Mouse (Mus musculus) liver, postnatal 0 days (tissue): ENCODE results near the gene Cited4. TPM values are rescaled to one million over a fixed set of nuclear protein-coding genes. Genes with fewer than 3 reads are reported as not detected.

Experiments used
- ATAC-seq: fragments of 200-750 bp; cut with Nextera tagmentation; 2 replicates; pipeline ENCODE4 v1.8.0; 2017; ENCODE audit warnings: mild to moderate bottlenecking, moderate library complexity
- DNase-seq: peaks from one replicate; pipeline ENCODE4 v3.0.0-alpha.2; 2016
- H3K27ac ChIP-seq: fragments of 300-500 bp; sonication (generic); 2 replicates; pipeline ENCODE4 v1.5.1; 2014; ENCODE audit warnings: antibody characterized with exemption, moderate library complexity, mild to moderate bottlenecking, low read depth
- H3K27me3 ChIP-seq: fragments of 300-500 bp; sonication (generic); 2 replicates; pipeline ENCODE4 v1.6.1; 2014; ENCODE audit warnings: low read length, control low read depth, mixed read lengths; ENCODE audit not compliant: insufficient read depth
- H3K36me3 ChIP-seq: fragments of 300-500 bp; sonication (generic); replicated peaks from 2 replicates; pipeline ENCODE4 v1.6.1; 2014; ENCODE audit warnings: mild to moderate bottlenecking, control low read depth, low read length, moderate library complexity, mixed read lengths; ENCODE audit not compliant: insufficient read depth
- H3K4me1 ChIP-seq: fragments of 300-500 bp; sonication (generic); 2 replicates; pipeline ENCODE4 v1.6.1; 2014; ENCODE audit warnings: antibody characterized with exemption, mild to moderate bottlenecking, control low read depth; ENCODE audit not compliant: insufficient read depth
- H3K4me2 ChIP-seq: fragments of 300-500 bp; sonication (generic); 2 replicates; pipeline ENCODE4 v1.6.1; 2014; ENCODE audit warnings: low read depth, mild to moderate bottlenecking, low read length, moderate library complexity, mixed read lengths
- H3K4me3 ChIP-seq: fragments of 300-500 bp; sonication (generic); 2 replicates; pipeline ENCODE4 v1.5.1; 2014; ENCODE audit warnings: low read depth, low read length
- H3K9ac ChIP-seq: fragments of 300-500 bp; sonication (generic); replicated peaks from 2 replicates; pipeline ENCODE4 v1.6.1; 2014; ENCODE audit warnings: mild to moderate bottlenecking, moderate library complexity
- H3K9me3 ChIP-seq: fragments of 300-500 bp; sonication (generic); 2 replicates; pipeline ENCODE4 v1.6.1; 2016; ENCODE audit warnings: mild to moderate bottlenecking, control low read depth, low read length, mixed read lengths
- CTCF ChIP-seq: sonication (generic); IDR thresholded peaks from 2 replicates; pipeline ENCODE4 v1.5.1; 2016; ENCODE audit warnings: antibody characterized with exemption, low read depth
- EP300 ChIP-seq: IDR thresholded peaks from 2 replicates; pipeline ENCODE4 v1.6.1; 2016; ENCODE audit warnings: antibody characterized with exemption, low read depth, mild to moderate bottlenecking
- WGBS: fragments of 180-500 bp; shearing (Covaris S2); extraction: QIAGEN DNeasy Blood & Tissue Kit; methylation state at CpG from one replicate; pipeline ENCODE4 v1.1.7; 2014; ENCODE audit not compliant: insufficient replicate concordance; 5-methylcytosine and 5-hydroxymethylcytosine counted together
- polyA plus RNA-seq: library from polyadenylated mRNA; unstranded; fragments of >200 nt; fragmentation: Nextera tagmentation; extraction: Ambion mirVana; gene quantifications from 2 replicates; pipeline ENCODE4 v1.2.1, GENCODE M21; 2015

The Cited4 gene
- polyA plus RNA-seq, 1 experiment from 2014 or later: 22.9 TPM

GRCm38 (mm10) chr4:120701180-120701579 is 34.8 kb downstream of the Cited4 start:
- Histone ChIP-seq H3K9ac (no peak overlapping the region), H3K36me3 (no peaks in the 10 kb centered on the region), H3K27me3 (peaks cover 28% of the 10 kb centered on the region), H3K27ac (no peak overlapping the region), H3K4me1 (0 out of 2 replicates have a peak, but pooled peaks cover 3% of the 10 kb centered on the region), H3K4me3 (no peak overlapping the region), H3K4me2 (no peak overlapping the region), H3K9me3 (no peaks in the 10 kb centered on the region)
- DNase-seq (no peak), ATAC-seq (no peak)
- WGBS: 76% methylated on average over 3 of the region's 3 CpGs
- no peak for TF ChIP-seq EP300
- TF ChIP-seq CTCF: no peak

- ATAC-seq: no peak
- Histone ChIP-seq H3K4me3 (no peak overlapping the region), H3K4me1 (0 out of 2 replicates have a peak, but pooled peaks cover 3% of the 10 kb centered on the region), H3K9ac (no peak overlapping the region), H3K9me3 (no peaks in the 10 kb centered on the region), H3K27ac (no peak overlapping the region), H3K36me3 (no peaks in the 10 kb centered on the region), H3K27me3 (peaks cover 30% of the 10 kb centered on the region), H3K4me2 (no peak overlapping the region)
- DNase-seq: no peak
- TF ChIP-seq EP300: no peak
- TF ChIP-seq CTCF: no peak
- WGBS: 69% methylated on average over 7 of the region's 8 CpGs
Observed at GRCm38 (mm10) chr4:120702056-120702455, 35.7 kb downstream of the Cited4 start.

GRCm38 (mm10) chr4:120702511-120702910 is 36.1 kb downstream of the Cited4 start:
- peaks cover 28% of the 10 kb centered on the region for H3K27me3 ChIP-seq

GRCm38 (mm10) chr4:120712236-120712635 is 45.9 kb downstream of the Cited4 start:
- Histone ChIP-seq H3K9ac (no peak overlapping the region), H3K36me3 (no peaks in the 10 kb centered on the region), H3K4me2 (no peak overlapping the region), H3K27me3 (peaks cover 17% of the 10 kb centered on the region; the same call in 1 of the 2 replicates), H3K4me1 (peaks cover 8% of the 10 kb centered on the region), H3K9me3 (no peaks in the 10 kb centered on the region), H3K4me3 (no peak overlapping the region), H3K27ac (no peak overlapping the region)
- DNase-seq (no peak), ATAC-seq (no peak)
- WGBS: 75% methylated on average over 12 of the region's 12 CpGs
- TF ChIP-seq EP300: no peak
- no peak for TF ChIP-seq CTCF

More at GRCm38 (mm10) chr4:120702511-120702910, 36.1 kb downstream of the Cited4 start:
- Histone ChIP-seq H3K4me1 (0 out of 2 replicates have a peak, but pooled peaks cover 3% of the 10 kb centered on the region), H3K36me3 (no peaks in the 10 kb centered on the region), H3K9me3 (no peaks in the 10 kb centered on the region), H3K4me3 (no peak overlapping the region), H3K9ac (no peak overlapping the region), H3K4me2 (no peak overlapping the region), H3K27ac (no peak overlapping the region)
- DNase-seq (no peak), ATAC-seq (no peak)
- WGBS: 71% methylated on average over 2 of the region's 2 CpGs
- TF ChIP-seq EP300: no peak
- TF ChIP-seq CTCF: no peak

- TF ChIP-seq EP300: no peak
- H3K4me1 ChIP-seq: peaks cover 8% of the 10 kb centered on the region
- no peaks in the 10 kb centered on the region for H3K9me3 ChIP-seq
- no peak overlapping the region for H3K9ac ChIP-seq
- WGBS: 84% methylated on average over 6 of the region's 6 CpGs
- H3K27me3 ChIP-seq: peaks cover 25% of the 10 kb centered on the region
- no peak overlapping the region for H3K4me3 ChIP-seq
- no peak overlapping the region for H3K27ac ChIP-seq
- DNase-seq (no peak), ATAC-seq (no peak)
- H3K36me3 ChIP-seq: no peaks in the 10 kb centered on the region
- no peak overlapping the region for H3K4me2 ChIP-seq
Observed at GRCm38 (mm10) chr4:120713021-120713420, 46.6 kb downstream of the Cited4 start.

- no peak overlapping the region for H3K9ac ChIP-seq
- H3K36me3 ChIP-seq: no peaks in the 10 kb centered on the region
- peaks cover 8% of the 10 kb centered on the region for H3K4me1 ChIP-seq
- DNase-seq (no peak), ATAC-seq (no peak)
- no peak for TF ChIP-seq EP300
- no peak overlapping the region for H3K4me2 ChIP-seq
- WGBS: 54% methylated on average over 6 of the region's 6 CpGs
- H3K4me3 ChIP-seq: no peak overlapping the region
- no peaks in the 10 kb centered on the region for H3K9me3 ChIP-seq
- H3K27me3 ChIP-seq: peaks cover 28% of the 10 kb centered on the region
- H3K27ac ChIP-seq: no peak overlapping the region
Observed at GRCm38 (mm10) chr4:120713856-120714497, 47.6 kb downstream of the Cited4 start.
